Mouse (Mus musculus) stomach, embryonic 16.5 days (tissue): Measurements from ENCODE around the gene Kdm5b. TPM values are rescaled to one million over a fixed set of nuclear protein-coding genes. Genes with fewer than 3 reads are reported as not detected.

ENCODE experiments used
- ATAC-seq: fragments of 200-750 bp; cut with Nextera tagmentation; 2 replicates; pipeline ENCODE4 v1.8.0; 2017; ENCODE audit warnings: moderate number of reproducible peaks, moderate TSS enrichment; ENCODE audit not compliant: insufficient read depth, low FRiP score
- H3K27ac ChIP-seq: fragments of 300-500 bp; sonication (generic); 2 replicates; pipeline ENCODE4 v1.5.1; 2014; ENCODE audit warnings: low read length
- H3K27me3 ChIP-seq: fragments of 300-500 bp; sonication (generic); 2 replicates; pipeline ENCODE4 v1.6.1; 2014; ENCODE audit warnings: low read length, control low read depth, mixed read lengths; ENCODE audit not compliant: control insufficient read depth, insufficient read depth
- H3K36me3 ChIP-seq: fragments of 300-500 bp; sonication (generic); 2 replicates; pipeline ENCODE4 v1.6.1; 2014; ENCODE audit warnings: low read length; ENCODE audit not compliant: control insufficient read depth, insufficient read depth
- H3K4me1 ChIP-seq: fragments of 300-500 bp; sonication (generic); 2 replicates; pipeline ENCODE4 v1.6.1; 2014; ENCODE audit warnings: low read length, control low read depth, mixed read lengths; ENCODE audit not compliant: control insufficient read depth, insufficient read depth
- H3K4me2 ChIP-seq: fragments of 300-500 bp; sonication (generic); 2 replicates; pipeline ENCODE4 v1.6.1; 2014; ENCODE audit warnings: low read depth, low read length, mixed read lengths
- H3K4me3 ChIP-seq: fragments of 300-500 bp; sonication (generic); replicated peaks from 2 replicates; pipeline ENCODE4 v1.5.1; 2014; ENCODE audit warnings: mild to moderate bottlenecking, low read length
- H3K9ac ChIP-seq: fragments of 300-500 bp; sonication (generic); 2 replicates; pipeline ENCODE4 v1.6.1; 2014; ENCODE audit warnings: low read length
- H3K9me3 ChIP-seq: fragments of 300-500 bp; sonication (generic); replicated peaks from 2 replicates; pipeline ENCODE4 v1.6.1; 2016; ENCODE audit warnings: low read length, control low read depth; ENCODE audit not compliant: control insufficient read depth
- WGBS: fragments of 180-500 bp; shearing (Covaris S2); extraction: QIAGEN DNeasy Blood & Tissue Kit; methylation state at CpG from one replicate; pipeline ENCODE4 v1.1.7; 2014; 5-methylcytosine and 5-hydroxymethylcytosine counted together
- polyA plus RNA-seq: library from polyadenylated mRNA; unstranded; fragments of >200 nt; fragmentation: Nextera tagmentation; extraction: Ambion mirVana; gene quantifications from 2 replicates; pipeline ENCODE4 v1.2.1, GENCODE M21; 2015

Gene Kdm5b
- polyA plus RNA-seq, 1 experiment from 2014 or later: 48.4 TPM

DNA sequence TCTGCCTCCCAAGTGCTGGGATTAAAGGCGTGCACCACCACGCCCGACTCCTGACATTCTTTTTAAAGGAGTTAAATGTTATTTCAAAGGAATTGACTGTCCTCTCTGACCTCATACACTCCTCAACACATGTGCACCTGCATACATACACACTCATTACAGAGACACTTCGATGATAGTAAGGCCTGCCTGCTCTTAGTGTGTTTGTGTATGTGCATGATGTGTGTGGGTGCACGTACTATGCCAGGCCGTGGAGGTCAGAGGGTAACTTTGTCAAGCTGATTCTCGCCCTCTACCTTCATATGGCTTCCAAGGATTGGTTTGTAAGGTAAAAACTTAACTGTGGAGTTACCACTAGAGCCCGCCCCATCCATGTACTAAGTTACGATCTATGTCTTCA is 10.2 kb downstream of the Kdm5b start:
- H3K27ac ChIP-seq: no peak overlapping the region
- H3K4me3 ChIP-seq: no peak overlapping the region
- no peak overlapping the region for H3K4me2 ChIP-seq
- peaks cover 16% of the 10 kb centered on the region for H3K4me1 ChIP-seq
- no peaks in the 10 kb centered on the region for H3K27me3 ChIP-seq
- WGBS: 89% methylated on average over 9 of the region's 9 CpGs
- H3K9me3 ChIP-seq: no peaks in the 10 kb centered on the region
- no peak overlapping the region for H3K9ac ChIP-seq
- no peak for ATAC-seq
- no peaks in the 10 kb centered on the region for H3K36me3 ChIP-seq

DNA sequence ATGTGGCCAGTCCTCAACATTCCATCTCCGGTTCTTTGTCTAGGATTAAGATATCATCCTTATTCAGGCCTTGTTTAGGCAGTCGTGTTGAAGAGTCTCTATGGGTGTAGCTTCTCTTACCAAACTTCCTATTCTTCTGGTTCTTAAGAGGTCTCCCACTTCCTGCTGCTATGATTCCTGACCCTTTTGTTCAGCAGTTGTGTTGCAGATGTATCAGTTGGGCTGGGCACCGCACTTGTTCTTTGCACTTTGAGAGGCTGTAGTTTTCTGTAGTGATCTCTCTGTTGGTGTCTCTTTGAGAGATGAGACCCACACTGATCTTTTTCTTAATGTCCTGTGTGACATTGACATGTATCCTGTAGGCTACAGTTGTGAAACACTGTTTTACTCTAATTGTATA is 10.7 kb downstream of the Kdm5b start:
- Histone ChIP-seq H3K36me3 (no peaks in the 10 kb centered on the region), H3K27me3 (no peaks in the 10 kb centered on the region), H3K9ac (no peak overlapping the region), H3K27ac (no peak overlapping the region), H3K4me1 (peaks cover 16% of the 10 kb centered on the region), H3K9me3 (no peaks in the 10 kb centered on the region), H3K4me2 (no peak overlapping the region), H3K4me3 (no peak overlapping the region)
- no peak for ATAC-seq
- 68% methylated on average over 3 of the region's 3 CpGs for WGBS

- Histone ChIP-seq H3K4me1 (peaks cover 12% of the 10 kb centered on the region), H3K4me2 (no peak overlapping the region), H3K27me3 (no peaks in the 10 kb centered on the region), H3K9ac (no peak overlapping the region), H3K36me3 (no peaks in the 10 kb centered on the region), H3K9me3 (no peaks in the 10 kb centered on the region), H3K27ac (no peak overlapping the region), H3K4me3 (no peak overlapping the region)
- ATAC-seq: no peak
- 35% methylated on average over 1 of the region's 1 CpGs for whole genome bisulfite sequencing
Measured at GRCm38 (mm10) chr1:134573300-134573931, 13.4 kb downstream of the Kdm5b start.

DNA sequence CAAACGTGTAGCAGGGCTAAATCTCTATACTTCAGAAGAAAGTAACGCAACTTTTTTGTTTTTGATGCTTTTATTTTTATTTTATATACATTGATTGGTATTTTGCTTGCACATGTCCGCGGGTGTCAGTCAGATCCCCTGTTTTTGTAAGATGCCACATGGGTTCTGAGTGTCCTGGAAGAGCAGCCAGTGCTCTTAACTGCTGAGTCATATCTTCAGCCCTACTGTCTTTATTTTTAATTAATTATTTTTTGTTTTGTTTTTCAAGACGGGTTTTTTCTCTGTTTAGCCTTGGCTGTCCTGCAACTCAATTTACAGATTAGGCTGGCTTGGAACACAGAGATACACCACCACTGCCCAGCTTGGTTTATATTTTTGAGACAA is 14.0 kb downstream of the Kdm5b start:
- WGBS: 64% methylated on average over 5 of the region's 5 CpGs
- ATAC-seq: no peak

DNA sequence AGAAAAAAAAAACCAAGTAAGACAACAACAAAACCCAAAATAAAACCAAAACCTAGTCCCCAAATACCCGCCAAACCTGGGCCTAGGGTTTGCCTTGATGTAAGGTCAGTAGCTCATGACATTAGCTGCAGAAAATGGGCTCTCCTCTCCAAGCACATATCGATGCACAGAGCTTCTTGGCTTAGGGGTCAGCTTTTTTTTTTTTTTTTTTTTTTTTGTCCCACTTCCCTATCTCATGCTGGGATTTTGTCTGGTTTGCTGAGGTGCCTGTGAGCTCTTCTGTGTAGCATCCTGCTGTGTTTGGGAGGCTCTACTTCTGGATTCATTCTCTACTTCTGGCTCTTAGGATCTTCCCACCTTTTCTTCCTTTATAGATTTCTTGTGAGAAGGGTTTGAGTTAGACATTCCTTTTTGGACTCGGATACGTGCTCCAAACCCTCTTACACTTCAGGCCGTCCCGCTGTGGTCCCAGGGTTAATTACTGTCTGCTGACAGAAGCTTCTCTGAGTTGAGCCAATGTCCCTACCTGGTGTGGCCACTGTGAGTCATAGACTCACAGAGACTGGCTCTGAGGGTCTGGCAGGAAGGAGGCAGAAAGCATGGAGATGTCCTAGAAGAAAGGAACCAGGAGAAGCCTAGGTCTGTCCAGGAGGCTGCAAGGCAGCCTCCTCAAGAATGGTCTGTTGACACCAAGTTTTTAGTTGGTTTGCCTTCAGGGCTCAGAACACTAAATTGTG is 17.6 kb downstream of the Kdm5b start:
- WGBS: 83% methylated on average over 6 of the region's 6 CpGs
- Histone ChIP-seq H3K4me1 (peaks cover 16% of the 10 kb centered on the region), H3K36me3 (no peaks in the 10 kb centered on the region), H3K9me3 (no peaks in the 10 kb centered on the region), H3K27me3 (no peaks in the 10 kb centered on the region), H3K27ac (no peak overlapping the region), H3K4me2 (no peak overlapping the region), H3K4me3 (no peak overlapping the region), H3K9ac (no peak overlapping the region)
- no peak for ATAC-seq

More for the DNA sequence above, 14.0 kb downstream of the Kdm5b start:
- no peak overlapping the region for H3K9ac ChIP-seq
- no peaks in the 10 kb centered on the region for H3K27me3 ChIP-seq
- no peak overlapping the region for H3K4me3 ChIP-seq
- peaks cover 12% of the 10 kb centered on the region for H3K4me1 ChIP-seq
- H3K4me2 ChIP-seq: no peak overlapping the region
- H3K9me3 ChIP-seq: no peaks in the 10 kb centered on the region
- H3K27ac ChIP-seq: no peak overlapping the region
- no peaks in the 10 kb centered on the region for H3K36me3 ChIP-seq

DNA sequence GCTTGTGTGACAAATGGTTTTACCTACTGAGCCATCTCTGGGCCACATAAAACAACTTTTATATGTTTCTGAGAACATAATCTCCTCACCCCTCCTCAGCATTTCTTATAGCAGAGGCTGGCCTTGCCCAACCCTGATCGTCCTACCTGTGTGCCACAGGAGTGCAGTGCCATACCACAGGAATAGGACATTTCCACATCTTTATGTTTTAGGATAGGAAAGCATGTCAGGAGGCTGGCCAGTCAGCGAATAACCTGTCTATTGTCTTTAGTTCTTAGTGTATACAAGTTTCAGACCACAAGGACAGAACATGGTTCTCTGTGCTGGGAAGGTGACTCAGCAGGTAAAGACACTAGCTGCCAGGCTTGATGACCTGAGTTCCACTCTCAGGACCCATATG is 20.8 kb downstream of the Kdm5b start:
- no peaks in the 10 kb centered on the region for H3K9me3 ChIP-seq
- no peak overlapping the region for H3K9ac ChIP-seq
- no peak for ATAC-seq
- peaks cover 23% of the 10 kb centered on the region for H3K4me1 ChIP-seq
- H3K27me3 ChIP-seq: no peaks in the 10 kb centered on the region
- no peaks in the 10 kb centered on the region; the same call in 1 of the 2 replicates for H3K36me3 ChIP-seq
- 85% methylated on average over 2 of the region's 2 CpGs for WGBS
- H3K4me3 ChIP-seq: no peak overlapping the region
- no peak overlapping the region for H3K27ac ChIP-seq
- no peak overlapping the region for H3K4me2 ChIP-seq

GRCm38 (mm10) chr1:134583560-134583959 is 23.6 kb downstream of the Kdm5b start:
- Histone ChIP-seq H3K9ac (0 out of 2 replicates have a peak overlapping the region, but pooled peaks have one; percentile 2), H3K27ac (peak overlapping the region; percentile 41; the same call in 1 of the 2 replicates), H3K4me1 (peaks cover 23% of the 10 kb centered on the region), H3K36me3 (no peaks in the 10 kb centered on the region; the same call in 1 of the 2 replicates), H3K9me3 (no peaks in the 10 kb centered on the region), H3K27me3 (no peaks in the 10 kb centered on the region), H3K4me2 (peak overlapping the region; percentile 16; the same call in 1 of the 2 replicates), H3K4me3 (no peak overlapping the region)
- WGBS: 39% methylated on average over 3 of the region's 3 CpGs
- ATAC-seq: peak; percentile 17; the same call in 1 of the 2 replicates

GRCm38 (mm10) chr1:134589676-134590075 is 29.7 kb downstream of the Kdm5b start:
- no peaks in the 10 kb centered on the region for H3K4me1 ChIP-seq
- H3K9ac ChIP-seq: no peak overlapping the region
- H3K36me3 ChIP-seq: peaks cover 4% of the 10 kb centered on the region; the same call in 1 of the 2 replicates
- H3K4me3 ChIP-seq: no peak overlapping the region
- H3K27me3 ChIP-seq: no peaks in the 10 kb centered on the region
- no peak for ATAC-seq
- no peak overlapping the region for H3K27ac ChIP-seq
- H3K9me3 ChIP-seq: no peaks in the 10 kb centered on the region
- H3K4me2 ChIP-seq: no peak overlapping the region

DNA sequence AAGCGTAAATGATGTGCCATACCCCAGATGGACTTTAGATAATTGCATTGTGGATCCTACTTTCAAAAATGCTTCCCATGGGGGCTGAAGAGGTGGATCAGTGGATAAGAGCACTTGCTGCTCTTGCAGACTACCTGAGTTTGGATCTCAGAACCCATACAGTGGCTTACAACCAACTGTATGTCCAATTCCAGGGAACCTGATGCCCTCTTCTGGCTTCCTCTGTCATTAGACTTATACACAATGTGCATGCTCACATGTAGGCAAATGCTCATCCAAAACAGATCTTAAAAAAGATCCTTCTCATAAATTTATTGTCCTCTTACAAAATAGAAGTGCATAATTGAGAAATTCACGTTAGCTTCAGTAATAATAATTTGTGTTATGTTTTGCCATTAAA is 31.8 kb downstream of the Kdm5b start:
- 90% methylated on average over 2 of the region's 2 CpGs for WGBS
- no peak overlapping the region for H3K4me3 ChIP-seq
- H3K4me1 ChIP-seq: no peaks in the 10 kb centered on the region
- no peak overlapping the region for H3K4me2 ChIP-seq
- H3K9me3 ChIP-seq: no peaks in the 10 kb centered on the region
- H3K27me3 ChIP-seq: no peaks in the 10 kb centered on the region
- no peak for ATAC-seq
- no peak overlapping the region for H3K27ac ChIP-seq
- no peak overlapping the region for H3K9ac ChIP-seq
- H3K36me3 ChIP-seq: peaks cover 7% of the 10 kb centered on the region; the same call in 1 of the 2 replicates
